Mouse (Mus musculus) cerebellum, adult 8-10 months (tissue): ENCODE measurements around the gene Ctsc.

Experiments
- DNase-seq: peaks from one replicate; pipeline ENCODE4 v3.0.0; 2022

The Ctsc gene

DNA sequence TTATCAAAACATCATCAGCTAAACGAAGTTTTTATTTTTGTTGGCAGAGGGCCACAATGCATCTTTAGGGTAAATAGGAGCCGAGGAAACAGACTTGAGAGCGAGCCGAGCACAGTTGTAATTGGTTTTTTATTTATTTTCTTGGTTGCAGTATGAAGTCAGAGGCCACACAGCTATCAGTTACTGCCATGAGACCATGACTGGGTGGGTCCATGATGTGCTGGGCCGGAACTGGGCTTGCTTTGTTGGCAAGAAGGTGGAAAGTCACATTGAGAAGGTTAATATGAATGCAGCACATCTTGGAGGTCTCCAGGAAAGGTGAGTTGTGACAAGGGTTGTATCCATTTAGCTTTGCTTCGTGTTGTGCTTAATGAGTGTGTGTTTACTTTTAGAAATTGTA is 19.0 kb downstream of the Ctsc start:
- no peak for DNase-seq

DNA sequence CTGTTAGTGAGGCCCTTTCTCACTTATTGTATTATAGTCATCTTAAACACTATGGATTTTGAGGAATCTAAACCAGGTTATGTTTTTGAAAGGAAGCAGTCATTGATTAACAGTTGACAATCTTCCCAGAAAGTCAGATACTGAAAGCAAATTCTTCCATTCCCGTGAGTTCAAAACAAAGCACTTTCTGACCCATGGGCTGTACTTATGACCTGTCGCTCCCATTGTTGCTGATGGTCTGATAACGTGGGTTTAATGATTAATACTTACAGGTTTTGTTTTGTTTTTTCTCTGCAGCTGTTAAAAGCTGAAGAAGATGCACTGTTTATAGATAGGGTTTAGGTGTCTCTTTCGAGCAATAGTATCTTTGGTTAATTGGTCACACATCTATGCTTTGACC is 27.9 kb downstream of the Ctsc start:
- DNase-seq, result no peak

DNA sequence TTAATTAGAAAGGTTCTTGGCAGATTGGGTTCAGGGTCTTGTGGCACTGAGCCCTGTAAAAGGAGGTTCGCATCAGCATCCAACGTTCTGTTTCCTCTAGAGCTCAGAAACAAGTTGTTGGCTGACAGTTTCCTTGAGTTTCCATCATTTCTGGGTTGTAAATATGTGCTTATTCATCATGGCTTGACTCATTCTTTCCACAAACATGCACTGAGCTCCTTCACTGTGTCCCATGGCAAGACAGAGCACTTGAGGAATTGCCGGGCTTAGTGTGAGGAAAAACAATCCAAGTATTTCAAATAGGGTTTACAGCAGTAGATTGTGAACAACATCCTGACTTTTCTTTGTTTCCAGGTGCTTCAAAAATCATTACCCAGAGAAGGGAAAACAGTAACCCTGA is 28.8 kb downstream of the Ctsc start:
- DNase-seq, result no peak

DNA sequence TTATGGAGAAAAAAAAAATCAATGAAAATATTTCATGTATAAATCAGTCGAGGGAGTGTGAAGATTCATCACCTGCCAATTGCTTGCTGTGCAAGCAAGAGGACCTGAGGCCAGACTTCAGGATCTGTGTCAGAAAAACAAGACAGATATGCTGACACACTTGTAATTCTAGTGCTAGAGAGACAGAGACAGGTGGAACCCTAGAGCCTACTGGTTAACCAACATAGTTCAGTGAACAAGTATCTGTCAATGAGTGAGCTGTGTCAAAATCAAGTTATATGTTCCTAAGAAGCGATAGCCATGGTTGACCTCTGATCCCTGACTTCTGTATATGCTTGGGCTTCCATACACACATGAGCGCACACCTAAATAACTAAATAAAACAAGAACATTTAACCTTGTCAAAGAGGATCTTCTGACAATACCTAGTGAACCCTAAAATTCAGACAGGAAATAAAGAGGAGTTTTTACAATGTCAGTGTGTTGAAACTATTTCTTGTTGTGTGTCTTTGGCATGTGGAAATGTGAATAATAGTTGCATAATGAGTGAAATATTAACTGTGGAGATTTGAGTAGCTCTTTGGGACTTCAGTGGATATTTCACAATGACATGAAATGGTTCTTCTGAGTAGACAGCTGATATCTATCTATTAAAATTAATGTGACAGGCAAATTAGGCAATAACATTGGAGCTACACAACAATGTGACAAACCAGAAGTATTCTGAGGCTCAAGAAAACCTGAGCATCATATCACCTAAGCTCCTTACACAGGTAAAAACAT is 32.7 kb downstream of the Ctsc start:
- DNase-seq, result no peak

DNA sequence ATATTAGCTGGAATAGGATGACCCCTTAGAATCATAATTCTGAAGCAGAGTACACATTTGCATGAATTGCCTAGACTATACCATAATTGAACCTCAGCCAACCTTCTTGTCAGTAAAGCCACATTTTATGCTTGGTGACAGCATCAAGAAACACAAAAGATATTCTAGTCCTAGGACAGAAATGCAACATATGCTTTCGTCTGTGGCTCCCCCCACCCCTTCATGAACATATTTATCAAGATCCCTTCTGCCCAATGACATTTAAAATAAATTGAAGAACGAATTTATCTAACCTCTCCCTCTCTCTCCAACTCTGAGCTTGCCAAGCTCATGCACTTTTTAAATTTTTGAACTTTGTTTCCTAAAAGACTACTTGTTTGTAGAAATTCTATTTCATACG is 38.5 kb downstream of the Ctsc start:
- no peak for DNase-seq

DNA sequence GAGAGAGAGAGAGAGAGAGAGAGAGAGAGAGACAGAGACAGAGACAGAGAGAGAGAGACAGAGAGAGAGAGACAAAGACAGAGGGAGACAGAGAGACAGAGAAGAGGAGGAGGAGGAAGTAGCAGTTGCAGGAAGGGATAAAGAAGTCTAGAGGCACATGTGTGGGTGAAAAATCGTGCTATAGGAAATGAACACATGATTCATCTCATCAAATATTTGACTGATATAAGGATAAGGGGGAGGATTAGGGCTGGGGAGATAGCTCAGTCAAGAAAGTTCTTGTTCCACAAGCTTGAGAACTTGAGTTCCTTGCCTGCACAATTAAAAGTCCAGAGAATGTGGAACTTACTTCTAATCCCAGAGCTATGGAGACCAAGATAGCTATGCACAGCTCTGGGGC is 40.6 kb downstream of the Ctsc start:
- no peak for DNase-seq

DNA sequence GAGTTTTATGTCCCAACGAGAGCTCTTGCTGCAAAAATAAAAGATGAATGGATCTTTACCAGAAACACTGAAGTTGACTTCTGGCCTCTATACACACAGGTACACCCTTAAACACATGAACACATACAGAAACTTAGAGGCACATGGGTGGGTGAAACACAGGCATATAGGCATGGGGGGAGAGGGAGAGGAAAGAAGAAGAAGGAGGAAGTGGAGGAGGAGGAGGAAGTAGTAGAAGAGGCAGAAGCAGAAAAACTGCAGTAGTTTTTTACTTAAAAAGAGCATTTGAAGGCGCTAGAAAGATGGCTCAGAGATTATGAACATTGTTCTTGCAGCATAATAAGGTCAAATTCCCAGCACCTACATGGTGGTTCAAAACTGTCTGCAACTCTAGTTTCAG is 41.0 kb downstream of the Ctsc start:
- DNase-seq, result no peak

DNA sequence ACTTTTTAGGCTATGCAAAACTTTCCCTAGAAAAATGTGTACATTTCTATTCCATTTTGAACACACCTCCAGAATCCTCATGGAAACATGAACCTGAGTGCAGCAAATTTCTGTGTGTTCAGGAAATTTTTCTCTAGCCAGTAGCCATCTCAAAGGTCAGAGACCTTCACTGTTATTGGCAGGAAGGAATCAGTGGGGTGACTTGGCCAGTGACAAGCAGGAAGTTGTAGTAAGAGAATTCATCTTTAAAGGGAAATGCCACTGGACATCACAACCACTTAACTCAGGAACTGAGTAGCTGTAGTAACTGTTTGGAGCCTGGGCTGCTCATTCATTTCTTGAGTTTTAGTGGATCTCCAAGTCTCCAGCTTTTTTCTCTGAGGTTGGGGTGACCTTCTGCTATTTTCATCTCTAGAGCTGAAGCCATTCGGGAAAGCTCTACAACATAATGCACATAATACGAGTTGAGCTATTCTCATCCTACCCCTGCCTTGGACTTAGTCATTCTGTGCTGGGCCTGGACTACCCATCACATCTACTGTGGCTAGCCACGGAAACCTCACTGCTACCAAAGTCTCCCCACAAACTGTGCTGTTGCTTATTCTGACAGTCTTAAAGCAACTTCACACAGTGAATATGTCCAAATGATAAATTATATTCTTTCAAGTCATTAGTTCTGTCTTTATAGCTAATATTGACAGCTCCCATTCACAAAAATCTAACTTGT is 41.7 kb downstream of the Ctsc start:
- no peak for DNase-seq

DNA sequence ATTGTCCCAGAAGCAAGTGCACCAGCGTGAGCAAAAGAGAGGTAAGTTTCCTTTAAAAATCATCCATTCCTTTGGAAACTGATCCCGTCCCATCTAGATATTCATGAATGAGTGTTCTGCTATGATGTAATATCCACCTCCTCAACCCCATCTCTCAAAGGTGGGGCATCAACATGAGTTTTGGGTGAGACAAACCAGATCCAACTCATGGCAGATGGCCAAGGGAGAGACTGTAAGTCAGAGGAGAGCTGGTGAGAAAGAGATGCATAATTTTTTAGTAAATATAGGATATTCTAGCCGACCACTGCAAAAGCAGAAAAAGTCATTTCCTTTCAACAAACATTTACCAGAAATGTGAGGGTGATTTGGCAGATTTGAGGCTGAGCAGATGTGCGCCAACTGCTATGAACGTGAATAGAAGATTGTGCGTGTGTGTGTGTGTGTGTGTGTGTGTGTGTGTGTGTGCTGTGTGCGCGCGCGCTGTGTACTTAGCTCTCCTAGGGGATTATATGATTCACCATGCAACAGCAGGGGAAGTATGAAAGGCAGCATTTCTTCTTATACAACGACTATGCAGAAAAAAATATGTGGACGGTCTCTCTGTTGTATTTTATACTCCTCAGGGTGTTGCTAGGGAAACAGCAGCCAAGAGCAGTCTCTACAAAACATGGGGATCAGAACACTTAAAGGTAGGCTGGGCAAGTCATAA is 42.9 kb downstream of the Ctsc start:
- DNase-seq, result no peak

DNA sequence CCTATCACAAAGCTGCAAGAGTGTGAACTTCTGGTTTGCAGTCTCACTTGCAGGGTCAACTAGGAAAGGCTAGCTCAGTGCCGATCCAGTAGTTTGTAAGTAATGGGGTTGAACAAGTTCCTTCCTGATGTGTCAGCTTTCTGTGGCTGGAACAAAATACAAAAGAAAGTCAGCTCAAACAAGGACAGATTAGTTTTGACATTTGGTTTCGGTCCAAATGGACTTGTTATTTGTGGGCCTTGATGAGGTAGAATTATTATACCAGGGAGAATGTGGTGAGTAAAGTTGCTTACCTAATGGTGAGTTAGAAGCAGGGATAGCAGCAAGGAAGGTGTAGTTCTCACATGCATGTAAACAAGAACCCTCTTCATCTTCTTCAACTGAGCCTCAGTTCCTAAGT is 44.5 kb downstream of the Ctsc start:
- no peak for DNase-seq

DNA sequence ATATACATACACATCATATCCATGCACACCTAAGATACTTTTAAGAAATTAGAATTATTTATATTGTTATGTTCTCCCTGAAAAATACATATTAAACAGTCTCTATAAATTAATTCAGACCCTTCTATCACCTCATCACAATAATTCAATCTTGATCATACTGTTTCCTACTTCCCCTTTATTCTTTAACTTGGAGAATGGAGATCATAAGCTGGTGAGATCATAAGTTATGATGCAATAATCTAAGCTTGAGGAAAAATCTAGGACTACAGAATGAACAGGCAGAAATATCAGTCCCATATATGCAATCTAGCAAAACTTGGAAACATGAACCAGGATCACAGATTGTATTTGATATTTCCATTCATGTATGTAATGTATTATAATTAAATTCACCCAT is 49.6 kb downstream of the Ctsc start:
- no peak for DNase-seq

DNA sequence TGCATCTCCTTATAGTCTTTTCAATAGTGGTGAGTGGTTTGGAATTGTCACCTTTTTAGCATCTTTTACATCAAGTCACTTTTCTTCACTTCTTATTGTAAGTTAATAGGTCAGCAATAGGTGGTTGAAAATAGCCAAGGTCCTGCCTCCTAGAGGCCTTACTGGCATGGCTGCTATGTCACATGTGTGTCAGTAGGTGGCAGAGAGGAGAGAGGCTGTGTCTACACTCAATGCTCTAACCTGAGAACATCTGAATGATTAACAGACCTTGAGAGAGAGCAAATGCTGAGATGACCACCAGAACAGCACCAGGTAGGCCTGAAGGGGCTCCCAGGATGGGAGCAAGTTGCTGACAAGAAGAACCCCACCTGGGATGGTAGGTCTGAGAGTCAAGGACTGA is 65.9 kb downstream of the Ctsc start:
- no peak for DNase-seq

DNA sequence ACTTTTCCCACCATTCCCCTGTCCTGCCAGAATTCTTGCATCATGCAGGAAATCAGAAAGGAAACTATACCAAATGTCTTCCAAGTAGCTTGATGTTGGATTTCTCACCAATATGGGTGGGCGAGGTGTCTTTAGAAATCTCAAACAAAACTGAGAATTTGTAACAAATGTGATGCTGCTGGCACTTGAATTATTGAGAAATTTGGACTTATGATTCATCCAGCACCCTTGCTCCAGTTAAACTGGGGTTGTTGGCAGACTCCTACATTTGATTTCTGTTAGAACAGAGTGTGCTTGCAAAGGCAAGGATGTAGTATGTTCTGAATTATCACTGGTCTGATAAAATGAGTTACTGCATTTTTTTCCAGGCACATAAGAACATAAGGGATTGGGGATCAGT is 68.2 kb downstream of the Ctsc start:
- no peak for DNase-seq

DNA sequence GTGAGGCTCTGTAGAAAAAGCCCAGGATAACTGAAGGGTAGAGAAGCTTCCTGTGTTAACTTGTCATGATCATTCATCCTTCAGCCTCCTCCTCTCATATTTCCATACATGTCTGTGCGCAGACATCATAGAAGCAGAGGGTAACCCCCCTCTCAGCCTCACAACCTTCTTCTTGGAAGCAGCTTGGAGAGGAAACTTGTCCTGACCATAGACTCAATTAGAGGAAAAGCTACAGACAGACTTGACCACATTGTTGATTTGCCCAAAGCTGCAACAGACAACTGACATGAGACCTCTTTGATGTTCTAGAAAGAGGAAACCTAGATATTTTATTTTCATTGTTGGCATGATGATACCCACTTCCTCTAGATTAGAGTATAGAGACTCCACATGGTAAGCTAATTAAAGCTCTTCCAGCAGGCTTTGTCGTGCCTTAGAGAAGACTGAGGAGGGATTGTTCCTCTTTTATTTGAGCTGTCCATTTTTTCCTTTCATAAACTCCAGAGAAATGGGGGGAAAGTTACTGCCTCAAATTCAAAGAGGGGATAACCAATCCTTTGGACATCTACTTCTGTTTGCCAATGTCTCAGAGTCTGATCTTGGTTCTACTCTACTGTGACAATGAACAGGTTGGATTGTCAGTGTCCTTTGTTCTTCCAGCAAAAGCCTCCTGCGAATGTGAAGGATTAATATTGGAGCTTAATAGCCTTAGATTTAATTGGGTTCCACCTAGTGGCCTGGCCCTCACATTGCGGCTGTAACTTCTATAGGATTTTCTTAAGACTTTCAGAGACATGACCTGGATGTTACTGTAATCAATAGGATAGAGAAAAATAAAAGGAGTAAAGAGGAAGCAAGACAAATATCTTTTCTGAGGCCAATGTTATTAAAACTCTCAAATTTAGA is 79.2 kb downstream of the Ctsc start:
- no peak for DNase-seq

DNA sequence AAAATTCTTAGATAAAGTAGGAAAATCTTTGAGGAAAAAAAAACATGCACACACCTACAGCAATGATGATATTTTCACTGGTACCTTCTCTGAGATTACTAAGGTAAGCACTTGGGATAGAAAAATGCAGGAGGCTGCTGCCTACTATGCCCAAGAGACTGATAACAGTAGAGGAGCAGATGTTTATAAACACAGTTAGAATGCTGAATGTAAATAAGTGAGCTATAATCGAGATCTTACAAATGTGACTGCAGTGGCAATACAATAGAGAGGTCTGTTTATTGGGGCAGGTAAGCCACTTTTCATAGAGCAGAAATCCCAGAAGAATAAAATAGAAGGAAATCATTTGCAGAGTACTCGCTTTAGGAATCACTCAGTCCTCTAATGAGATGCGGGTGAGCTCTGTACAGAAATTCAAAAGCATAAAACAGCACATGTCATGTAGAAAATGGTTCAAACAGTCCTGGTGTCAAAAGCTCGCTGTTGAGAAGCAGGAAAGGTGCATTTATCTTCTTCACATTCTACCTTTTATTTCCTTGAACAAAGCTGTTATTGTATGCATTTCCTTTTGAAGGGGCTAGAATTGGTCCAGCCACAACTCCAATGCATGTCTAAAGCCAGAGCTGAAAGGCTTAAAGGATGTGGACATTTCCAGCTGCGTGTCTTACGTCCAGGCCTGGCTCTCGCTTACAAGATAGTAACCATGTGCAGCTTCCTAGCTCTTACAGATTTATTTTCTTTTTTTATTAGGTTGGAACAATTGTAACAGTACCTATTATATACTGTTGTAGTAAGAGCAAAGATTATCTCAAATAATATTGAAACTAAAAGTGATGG is 80.4 kb downstream of the Ctsc start:
- DNase-seq, result no peak
